Mouse (Mus musculus) G1E (cell line): ENCODE measurements around the gene Ndufa3. TPM values are rescaled to one million over a fixed set of nuclear protein-coding genes. Genes with fewer than 3 reads are reported as not detected.

Experiments used
- ATAC-seq: 2 replicates; pipeline ENCODE4 v1.8.0; 2016; ENCODE audit warnings: mild to moderate bottlenecking; ENCODE audit not compliant: insufficient number of reproducible peaks, poor library complexity, low FRiP score, severe bottlenecking; ENCODE audit errors: extremely low read depth
- DNase-seq: peaks from one replicate; pipeline ENCODE4 v3.0.0; 2012; ENCODE audit warnings: low spot score
- H3K27me3 ChIP-seq: 2 replicates; pipeline ENCODE4 v1.6.1; 2012; ENCODE audit warnings: mild to moderate bottlenecking, low read length, inconsistent platforms; ENCODE audit not compliant: insufficient read depth
- H3K36me3 ChIP-seq: replicated peaks from 2 replicates; pipeline ENCODE3; 2012; ENCODE audit warnings: mild to moderate bottlenecking, inconsistent platforms
- H3K4me1 ChIP-seq: 2 replicates; pipeline ENCODE4 v1.6.1; 2012; ENCODE audit warnings: low read depth, low read length, inconsistent platforms, mixed read lengths; ENCODE audit not compliant: insufficient read depth
- H3K4me3 ChIP-seq: 2 replicates; pipeline ENCODE4 v1.5.1; 2012; ENCODE audit warnings: low read depth, mild to moderate bottlenecking, inconsistent platforms, low read length, moderate library complexity, mixed read lengths
- H3K9me3 ChIP-seq: replicated peaks from 2 replicates; pipeline ENCODE4 v1.6.1; 2012; ENCODE audit warnings: inconsistent platforms
- CTCF ChIP-seq: IDR thresholded peaks from 2 replicates; pipeline ENCODE4 v1.5.1; 2012; ENCODE audit warnings: low read depth, low read length, inconsistent platforms, mixed read lengths
- GATA1 ChIP-seq: IDR thresholded peaks from 2 replicates; pipeline ENCODE4 v1.6.1; 2012; ENCODE audit warnings: borderline replicate concordance, low read length, inconsistent platforms, mixed read lengths
- GATA2 ChIP-seq: IDR thresholded peaks from 2 replicates; pipeline ENCODE4 v1.6.1; 2012; ENCODE audit warnings: low read depth, low read length, inconsistent platforms, borderline replicate concordance
- POLR2AphosphoS5 ChIP-seq: IDR thresholded peaks from 2 replicates; pipeline ENCODE4 v1.6.1; 2012; ENCODE audit warnings: low read depth, low read length, inconsistent platforms; ENCODE audit not compliant: insufficient replicate concordance
- TAL1 ChIP-seq: conservative IDR thresholded peaks from 2 replicates; pipeline ENCODE4 v1.6.1; 2012; ENCODE audit warnings: low read depth, low read length, inconsistent platforms, mixed read lengths
- polyA plus RNA-seq: library from polyadenylated mRNA; stranded (reverse); fragments of >175 nt; gene quantifications from 2 replicates; pipeline ENCODE4 v1.2.3, GENCODE M21; 2012
- total RNA-seq, 2 experiments: library from RNA; stranded (forward) in 1 of 2; stranded (reverse) in 1 of 2; fragments of 200-1000 nt in 1 of 2; fragments of >200 nt in 1 of 2; fragmentation: Nextera tagmentation in 1 of 2; gene quantifications; 2 replicates each; pipeline ENCODE4 v1.2.3; 2014 to 2017

Gene Ndufa3
- total and polyA plus RNA-seq, 3 experiments, result 18.9 to 234 (median 179) TPM

DNA sequence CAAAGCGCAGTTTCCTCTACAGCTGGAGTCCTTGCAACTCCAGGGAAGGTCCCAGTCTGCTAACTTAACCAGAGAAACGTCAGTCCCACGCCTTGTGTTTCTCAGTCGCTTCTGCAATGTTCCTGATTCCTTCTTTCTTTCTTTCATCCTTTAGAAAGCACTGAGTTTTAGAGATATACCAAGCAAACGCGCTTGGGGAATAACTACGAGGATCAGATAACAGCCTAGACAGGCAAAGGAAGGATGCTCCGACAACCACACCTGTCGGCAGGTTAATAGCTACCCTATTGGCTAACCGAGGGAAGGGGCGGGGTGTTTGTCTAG lies 27.1 kb downstream of the Ndufa3 start:
- Histone ChIP-seq H3K4me3 (peak overlapping the region; percentile 86), H3K9me3 (no peaks in the 10 kb centered on the region), H3K4me1 (peaks cover 56% of the 10 kb centered on the region), H3K27me3 (no peaks in the 10 kb centered on the region), H3K36me3 (peaks cover 69% of the 10 kb centered on the region)
- no peak for DNase-seq
- TF ChIP-seq POLR2AphosphoS5 (no peak), GATA1 (no peak), TAL1 (no peak), CTCF (no peak), GATA2 (no peak)
- ATAC-seq, result no peak

DNA sequence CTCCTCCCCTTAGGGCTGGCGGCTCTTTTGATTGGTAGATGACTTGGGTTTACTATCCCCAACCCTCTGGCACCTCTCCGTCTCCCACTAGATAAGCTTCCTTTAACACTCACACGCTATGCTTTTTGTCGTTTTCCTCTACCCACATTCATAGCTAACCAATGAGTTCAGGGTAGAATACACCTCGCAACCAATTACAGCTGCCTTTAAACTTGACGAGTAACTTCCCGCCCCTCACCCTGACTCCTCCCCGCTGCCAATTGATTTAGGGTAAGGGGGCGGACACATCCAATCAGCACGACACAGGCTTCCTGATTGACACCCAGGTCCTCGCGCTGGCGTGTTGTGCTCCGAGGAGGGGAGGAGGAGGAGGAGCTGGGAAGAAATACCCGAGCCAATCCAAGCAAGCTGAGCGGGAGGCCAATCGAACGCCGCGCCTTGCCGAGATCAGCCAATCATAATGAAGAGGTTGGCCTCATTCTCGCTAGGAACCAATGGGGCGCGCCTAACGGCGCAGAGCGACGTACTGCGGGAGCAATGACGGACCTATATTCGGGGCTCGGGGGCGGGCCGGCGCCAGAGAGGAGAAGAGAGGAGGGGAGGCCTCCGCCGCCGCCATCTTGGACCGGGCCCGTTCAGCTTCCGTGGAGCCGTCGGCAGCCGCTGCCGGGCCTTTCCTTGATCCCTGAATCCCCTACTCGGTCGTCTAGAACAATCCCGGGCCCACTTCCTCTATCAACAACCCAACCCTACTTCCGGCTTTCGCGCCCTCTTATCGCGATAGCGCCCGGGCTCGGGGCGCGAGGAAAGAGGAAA lies 27.7 kb downstream of the Ndufa3 start, which contains the start of gene Cnot3:
Gene Cnot3 (plus strand): TSS at position 597 of the 816 bp plus-strand sequence.
- Histone ChIP-seq H3K36me3 (peaks cover 69% of the 10 kb centered on the region), H3K4me1 (peaks cover 56% of the 10 kb centered on the region)
- TF ChIP-seq GATA1 (no peak), TAL1 (no peak)

DNA sequence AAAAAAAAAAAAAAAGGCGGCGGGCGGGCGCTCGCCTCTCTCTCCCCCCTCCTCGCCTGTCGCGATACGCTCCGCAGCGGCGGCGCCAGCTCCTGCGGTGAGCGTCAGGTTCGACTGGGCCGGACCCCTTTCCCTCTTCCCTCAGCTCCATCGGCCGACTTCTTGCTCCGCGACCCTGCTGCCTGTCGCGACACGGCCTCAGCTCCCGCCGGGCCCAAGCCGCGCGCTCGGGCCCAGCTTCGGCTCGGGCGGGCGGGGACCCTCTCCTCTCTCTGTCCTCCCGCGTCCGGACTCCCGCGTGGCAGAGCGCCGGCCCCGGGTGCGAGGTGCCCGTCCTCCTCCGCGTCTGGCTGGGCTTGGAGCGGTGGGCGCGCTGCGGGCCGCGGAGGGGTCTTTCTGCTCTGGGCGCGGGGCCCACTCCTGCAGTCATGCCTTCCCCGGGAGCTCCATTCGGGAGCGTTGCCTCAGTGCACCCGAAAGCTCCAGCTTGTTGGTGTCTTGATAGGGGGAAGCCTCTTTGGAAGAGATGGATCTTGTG lies 28.4 kb downstream of the Ndufa3 start:
- no peaks in the 10 kb centered on the region for H3K9me3 ChIP-seq
- DNase-seq (peak; percentile 32), ATAC-seq (no peak)
- H3K4me1 ChIP-seq, result peaks cover 61% of the 10 kb centered on the region
- H3K36me3 ChIP-seq, result peaks cover 69% of the 10 kb centered on the region
- H3K4me3 ChIP-seq, result peak overlapping the region; percentile 86
- TF ChIP-seq CTCF (no peak), POLR2AphosphoS5 (no peak), GATA2 (no peak), GATA1 (no peak), TAL1 (no peak)
- H3K27me3 ChIP-seq, result no peaks in the 10 kb centered on the region

More for the DNA sequence above, 27.7 kb downstream of the Ndufa3 start, which contains the start of gene Cnot3:
- peak; percentile 94 for DNase-seq
- ATAC-seq, result peak; percentile 90
- Histone ChIP-seq H3K27me3 (no peaks in the 10 kb centered on the region), H3K4me3 (peak within 1 kb of the TSS; percentile 86), H3K9me3 (no peaks in the 10 kb centered on the region)

DNA sequence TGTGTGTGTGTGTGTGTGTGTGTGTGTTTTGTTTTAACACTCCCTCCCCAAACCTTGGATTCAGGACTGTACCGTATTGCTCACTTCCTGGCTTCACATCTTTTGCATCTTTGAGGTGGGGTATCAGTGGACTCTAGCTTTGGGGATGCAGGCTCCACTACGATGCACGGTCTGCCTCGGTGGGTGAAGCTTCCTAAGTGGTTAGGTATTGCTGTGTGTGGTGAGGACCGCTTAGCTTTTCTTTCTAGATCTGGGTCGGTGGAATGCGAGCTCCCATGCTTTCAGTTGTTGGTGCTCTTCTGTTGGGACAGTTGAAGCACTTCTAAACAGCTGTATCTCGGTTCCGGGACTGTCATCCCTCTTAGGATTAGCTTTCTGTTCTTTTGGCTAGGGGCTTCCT lies 29.0 kb downstream of the Ndufa3 start:
- no peak for ATAC-seq
- peaks cover 69% of the 10 kb centered on the region for H3K36me3 ChIP-seq
- peak overlapping the region; percentile 86 for H3K4me3 ChIP-seq
- no peaks in the 10 kb centered on the region for H3K27me3 ChIP-seq
- H3K4me1 ChIP-seq, result peaks cover 64% of the 10 kb centered on the region
- DNase-seq, result no peak
- no peaks in the 10 kb centered on the region for H3K9me3 ChIP-seq
- TF ChIP-seq TAL1 (no peak), CTCF (no peak), GATA2 (no peak), POLR2AphosphoS5 (no peak), GATA1 (no peak)

DNA sequence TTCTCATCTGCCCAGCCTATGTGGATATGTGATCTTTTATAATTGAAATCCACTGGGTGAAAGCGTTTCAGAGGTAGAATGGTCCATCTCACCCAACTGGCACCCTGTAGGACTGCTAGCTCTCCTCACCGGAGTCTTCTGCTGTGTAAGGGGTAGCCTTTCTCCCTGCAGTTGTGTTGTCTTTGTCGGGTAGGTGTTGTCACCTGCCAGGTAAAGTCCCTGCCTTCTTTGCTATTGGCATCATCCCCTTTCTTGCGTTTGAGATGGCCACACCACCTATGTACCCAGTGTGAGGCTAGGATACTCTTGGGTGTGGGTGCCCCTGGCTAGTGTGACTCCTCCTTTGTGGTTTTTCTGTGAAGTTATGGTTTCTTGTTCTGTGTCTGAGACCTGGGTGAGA lies 29.5 kb downstream of the Ndufa3 start:
- Histone ChIP-seq H3K36me3 (peaks cover 69% of the 10 kb centered on the region), H3K9me3 (no peaks in the 10 kb centered on the region), H3K4me3 (peak overlapping the region; percentile 86), H3K27me3 (no peaks in the 10 kb centered on the region), H3K4me1 (peaks cover 64% of the 10 kb centered on the region)
- DNase-seq (no peak), ATAC-seq (no peak)
- TF ChIP-seq GATA2, result no peak

DNA sequence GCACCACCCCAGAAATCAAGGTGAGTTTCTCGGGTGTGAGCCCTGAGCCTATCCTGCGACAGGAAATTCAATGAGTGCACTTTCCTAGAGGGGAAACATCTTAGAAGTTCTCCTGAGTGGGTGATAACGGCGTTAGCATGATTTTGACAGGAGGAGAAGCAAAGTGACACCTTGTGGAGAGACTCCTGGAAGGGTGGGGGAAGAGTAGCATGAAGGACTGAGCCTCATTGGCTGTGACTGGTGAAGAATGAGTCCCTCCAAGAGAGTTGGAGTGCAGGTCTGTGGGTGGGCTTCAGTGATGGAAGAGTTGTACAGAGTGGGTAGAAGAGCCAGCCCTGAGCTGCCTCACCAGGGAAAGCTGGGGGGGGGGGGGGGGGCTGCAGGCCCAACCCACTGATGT lies 39.8 kb downstream of the Ndufa3 start:
- H3K4me3 ChIP-seq, result no peak overlapping the region
- peaks cover 100% of the 10 kb centered on the region for H3K36me3 ChIP-seq
- H3K9me3 ChIP-seq, result no peaks in the 10 kb centered on the region
- no peak for TF ChIP-seq CTCF
- no peak for TF ChIP-seq POLR2AphosphoS5
- no peak for TF ChIP-seq GATA2
- no peak for TF ChIP-seq TAL1
- no peak for TF ChIP-seq GATA1
- DNase-seq, result no peak
- no peaks in the 10 kb centered on the region for H3K27me3 ChIP-seq
- H3K4me1 ChIP-seq, result peaks cover 27% of the 10 kb centered on the region
- ATAC-seq, result no peak
